Comparison of ENCODE assay signal across 16 mouse cellular contexts in the genomic region with DNA sequence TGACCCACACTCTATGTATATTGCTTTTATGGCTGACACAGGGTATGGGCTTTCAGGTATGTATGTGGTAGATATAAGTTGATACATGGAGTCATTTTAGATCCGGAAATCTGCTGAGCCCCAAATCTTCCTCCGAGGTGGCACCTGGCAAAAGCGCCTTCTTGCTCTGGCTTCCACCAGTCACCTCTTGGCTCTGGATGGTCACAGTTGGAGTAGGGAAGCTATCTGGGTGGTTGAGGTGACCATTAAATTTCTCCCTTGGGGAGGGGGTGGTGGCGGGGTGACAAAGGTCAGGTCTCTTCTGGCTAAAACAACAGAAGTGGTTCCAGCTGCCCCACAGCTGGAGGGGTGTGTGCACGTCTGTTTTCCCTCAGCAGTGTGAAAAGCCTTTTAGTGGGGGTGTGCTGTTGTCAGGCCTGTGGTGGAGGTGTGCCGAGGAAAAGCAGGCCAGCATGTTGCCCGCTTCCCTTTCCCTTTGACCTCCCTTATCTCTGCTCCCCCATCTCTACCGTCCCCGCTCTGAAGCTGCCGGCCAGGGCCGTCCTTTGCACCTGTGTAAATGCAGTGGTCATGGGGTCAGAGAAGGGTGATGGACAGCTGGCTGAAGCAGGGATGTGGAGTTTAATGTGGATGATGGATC.
DNase-seq lines count a peak whose midpoint lies in the region; ATAC-seq and TF ChIP-seq lines count a peak whose summit lies in the region.
"Had no signal": no experiment of that assay in that cellular context is flagged by ENCODE, and none has a peak within 500 bp of the region (broad histone marks: within the 10 kb centered on the region; RNA-seq: fewer than 3 reads in every experiment).

No protein-coding gene starts in this region.

- no peak overlapping the region for H3K4me3 ChIP-seq in forebrain, embryonic 11.5 days (ENCODE audit: low read depth, low read length)
- H3K4me3 ChIP-seq in forebrain, postnatal 0 days (ENCODE audit: low read depth, low read length) = no peak overlapping the region
- H3K4me3 ChIP-seq in limb, embryonic 12.5 days (replicated peaks) = no peak overlapping the region
- H3K4me3 ChIP-seq in liver, postnatal 0 days (ENCODE audit: low read depth, low read length) = no peak overlapping the region
- H3K4me3 ChIP-seq: gastrocnemius, adult 2 months; neural tube, embryonic 13.5 days had no signal

- ATAC-seq in forebrain, embryonic 11.5 days (replicated peaks; ENCODE audit: low FRiP score) = no peak
- no peak for ATAC-seq in forebrain, postnatal 0 days
- ATAC-seq in limb, embryonic 12.5 days (ENCODE audit: insufficient number of reproducible peaks, insufficient read depth, low FRiP score, low TSS enrichment, low read depth) = no peak
- ATAC-seq in liver, postnatal 0 days = peak; percentile 69; the same call in 1 of the 2 replicates
- ATAC-seq: inflammation-experienced regulatory T-cells, adult 6 months; midbrain, embryonic 16.5 days; Patski had no signal

- H3K27ac ChIP-seq in forebrain, embryonic 11.5 days (ENCODE audit: low read depth, low read length) = no peak overlapping the region
- H3K27ac ChIP-seq in forebrain, postnatal 0 days (ENCODE audit: low read depth, low read length) = no peak overlapping the region
- 0 out of 2 replicates have a peak overlapping the region, but pooled peaks have one; percentile 19 for H3K27ac ChIP-seq in limb, embryonic 12.5 days
- H3K27ac ChIP-seq in liver, postnatal 0 days (ENCODE audit: low read depth) = peak overlapping the region; percentile 45; the same call in 1 of the 2 replicates
- H3K27ac ChIP-seq: gastrocnemius, adult 2 months; neural tube, embryonic 13.5 days had no signal

- no peaks in the 10 kb centered on the region for H3K9me3 ChIP-seq in forebrain, embryonic 11.5 days (ENCODE audit: control insufficient read depth, low read length)
- H3K9me3 ChIP-seq in forebrain, postnatal 0 days (ENCODE audit: low read length) = no peaks in the 10 kb centered on the region
- no peaks in the 10 kb centered on the region for H3K9me3 ChIP-seq in limb, embryonic 12.5 days
- H3K9me3 ChIP-seq in liver, postnatal 0 days (ENCODE audit: low read length) = no peaks in the 10 kb centered on the region
- H3K9me3 ChIP-seq: neural tube, embryonic 13.5 days had no signal

- WGBS in forebrain, embryonic 11.5 days = 64% methylated on average over 11 of the region's 11 CpGs
- WGBS in forebrain, postnatal 0 days = 74% methylated on average over 11 of the region's 11 CpGs
- 10% methylated on average over 11 of the region's 11 CpGs for WGBS in limb, embryonic 12.5 days
- 47% methylated on average over 11 of the region's 11 CpGs for WGBS in liver, postnatal 0 days (ENCODE audit: insufficient replicate concordance)

- H3K4me1 ChIP-seq in forebrain, embryonic 11.5 days (replicated peaks; ENCODE audit: control insufficient read depth, insufficient read depth, low read length) = no peaks in the 10 kb centered on the region
- no peaks in the 10 kb centered on the region for H3K4me1 ChIP-seq in forebrain, postnatal 0 days (ENCODE audit: insufficient read depth)
- peaks cover 16% of the 10 kb centered on the region for H3K4me1 ChIP-seq in limb, embryonic 12.5 days (replicated peaks)
- 0 out of 2 replicates have a peak, but pooled peaks cover 3% of the 10 kb centered on the region for H3K4me1 ChIP-seq in liver, postnatal 0 days (ENCODE audit: insufficient read depth)

- TF ChIP-seq CTCF in forebrain, postnatal 0 days (IDR thresholded peaks at IDR 0.05; ENCODE audit: low read depth) = no peak
- no peak for TF ChIP-seq CTCF in liver, postnatal 0 days (IDR thresholded peaks at IDR 0.05; ENCODE audit: low read depth)

- TF ChIP-seq EP300 in liver, postnatal 0 days (IDR thresholded peaks at IDR 0.05; ENCODE audit: low read depth) = no peak

- no peak overlapping the region for H3K9ac ChIP-seq in forebrain, embryonic 11.5 days (ENCODE audit: low read length)
- H3K9ac ChIP-seq in forebrain, postnatal 0 days = no peak overlapping the region
- H3K9ac ChIP-seq in limb, embryonic 12.5 days (replicated peaks) = no peak overlapping the region
- H3K9ac ChIP-seq in liver, postnatal 0 days (replicated peaks) = no peak overlapping the region
- H3K9ac ChIP-seq: neural tube, embryonic 13.5 days had no signal

- peak; percentile 37 for DNase-seq in forebrain, embryonic 11.5 days (ENCODE audit: low spot score)
- no peak for DNase-seq in forebrain, postnatal 0 days
- DNase-seq in embryo, embryonic 10 days (ENCODE audit: low spot score) = peak; percentile 70
- peak; percentile 26 for DNase-seq in liver, postnatal 0 days
- no peak for DNase-seq in kidney, postnatal 14 days
- DNase-seq in kidney, postnatal 10 days = no peak
- DNase-seq in frontal cortex, postnatal 36 days (ENCODE audit: low spot score in 2 of 2) = no peak
- DNase-seq: cerebellum, adult 2 months; gastrocnemius, adult 2 months; heart, postnatal 36 days had no signal

- H3K36me3 ChIP-seq in forebrain, embryonic 11.5 days (ENCODE audit: control insufficient read depth, insufficient read depth, low read length) = no peaks in the 10 kb centered on the region
- H3K36me3 ChIP-seq in forebrain, postnatal 0 days (ENCODE audit: insufficient read depth) = no peaks in the 10 kb centered on the region
- no peaks in the 10 kb centered on the region for H3K36me3 ChIP-seq in limb, embryonic 12.5 days
- H3K36me3 ChIP-seq in liver, postnatal 0 days (replicated peaks; ENCODE audit: insufficient read depth, low read length) = no peaks in the 10 kb centered on the region
- H3K36me3 ChIP-seq: neural tube, embryonic 13.5 days had no signal

- no peaks in the 10 kb centered on the region for H3K27me3 ChIP-seq in forebrain, embryonic 11.5 days (ENCODE audit: control insufficient read depth, insufficient read depth, low read length)
- H3K27me3 ChIP-seq in forebrain, postnatal 0 days (ENCODE audit: insufficient read depth, low read length) = no peaks in the 10 kb centered on the region
- no peaks in the 10 kb centered on the region for H3K27me3 ChIP-seq in limb, embryonic 12.5 days
- H3K27me3 ChIP-seq in liver, postnatal 0 days (ENCODE audit: insufficient read depth, low read length) = no peaks in the 10 kb centered on the region
- H3K27me3 ChIP-seq: neural tube, embryonic 13.5 days had no signal

- H3K4me2 ChIP-seq in forebrain, embryonic 11.5 days (ENCODE audit: low read depth, low read length, severe bottlenecking) = no peak overlapping the region
- H3K4me2 ChIP-seq in forebrain, postnatal 0 days (ENCODE audit: low read depth) = no peak overlapping the region
- H3K4me2 ChIP-seq in limb, embryonic 12.5 days = no peak overlapping the region
- no peak overlapping the region for H3K4me2 ChIP-seq in liver, postnatal 0 days (ENCODE audit: low read depth, low read length)
- H3K4me2 ChIP-seq: heart, embryonic 11.5 days; neural tube, embryonic 13.5 days had no signal

Comparison
In these comparisons a context has a peak if more than half of its experiments do, and no peak if none do; other contexts are left out.
1. DNase-seq: peak in forebrain, embryonic 11.5 days (single experiment), embryo, embryonic 10 days (single experiment) and liver, postnatal 0 days (single experiment); none in forebrain, postnatal 0 days (single experiment), kidney, postnatal 14 days (single experiment), kidney, postnatal 10 days (single experiment) and frontal cortex, postnatal 36 days (0 of 2).
2. H3K27ac ChIP-seq: peak in limb, embryonic 12.5 days (single experiment) and liver, postnatal 0 days (single experiment); none in forebrain, embryonic 11.5 days (single experiment) and forebrain, postnatal 0 days (single experiment).